Mouse (Mus musculus): Measurements from ENCODE around the gene Atp6ap2. TPM values are rescaled to one million over a fixed set of nuclear protein-coding genes. Genes with fewer than 3 reads are reported as not detected.
A peak's percentile ranks its signal among the peaks of the same experiment; 100 is the strongest.

The Atp6ap2 gene
- 61.0 and 61.4 TPM in 2 replicates for polyA plus RNA-seq (2016; fragmentation: Nextera tagmentation; extraction: Ambion mirVana)

DNA sequence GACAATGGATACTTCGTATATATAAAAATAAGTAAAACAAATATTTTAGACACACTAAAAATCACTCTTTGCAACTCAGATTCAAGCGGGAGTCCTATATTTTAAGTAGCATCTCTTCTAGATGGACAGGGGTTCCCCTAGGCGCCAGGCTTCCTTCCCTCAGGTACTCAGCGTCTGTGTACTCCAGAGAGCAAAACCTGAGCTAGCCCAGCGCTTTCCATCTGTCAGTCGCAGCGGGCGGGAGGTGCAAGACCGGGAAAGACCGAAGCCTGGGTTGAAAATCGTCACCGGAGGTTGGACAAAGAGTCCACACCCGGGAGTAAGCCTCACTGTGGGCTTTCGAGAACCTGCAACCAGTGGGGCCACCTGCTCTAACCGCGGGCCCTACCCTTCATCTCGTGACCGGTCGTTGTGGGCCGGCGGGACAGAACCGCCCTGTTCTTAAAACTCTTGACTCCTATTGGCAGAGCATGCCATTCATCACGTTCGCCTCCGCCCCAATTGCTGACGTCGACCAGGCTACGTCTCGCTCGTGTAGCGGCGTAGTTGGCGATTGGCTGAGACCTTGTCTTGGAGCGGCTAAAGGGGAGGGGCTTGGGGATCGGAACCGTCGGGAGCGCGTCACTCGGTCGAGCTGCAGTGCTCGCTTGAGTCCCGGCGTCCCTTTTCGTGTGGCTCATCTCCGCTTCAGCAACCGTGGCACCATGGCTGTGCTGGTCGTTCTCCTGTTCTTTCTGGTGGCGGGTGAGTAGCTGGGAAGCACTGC is at the start of gene Atp6ap2:
Atp6ap2 (plus strand) TSS at position 610 of the 766 bp plus-strand sequence.
- WGBS = 15% methylated on average over 49 of the region's 49 CpGs
- Histone ChIP-seq H3K36me3 (no peaks in the 10 kb centered on the region), H3K4me3 (peak within 1 kb of the TSS; percentile 91), H3K27me3 (replicated peaks) (peaks cover 8% of the 10 kb centered on the region), H3K9ac (peak within 1 kb of the TSS; percentile 89), H3K4me2 (peak within 1 kb of the TSS; percentile 64), H3K9me3 (replicated peaks) (no peaks in the 10 kb centered on the region; the same call in 1 of the 2 replicates), H3K27ac (ENCODE audit: poor library complexity, severe bottlenecking) (peak within 1 kb of the TSS; percentile 79), H3K4me1 (replicated peaks) (peaks cover 5% of the 10 kb centered on the region; the same call in 1 of the 2 replicates)
- peak; percentile 99 for ATAC-seq (ENCODE audit: insufficient number of reproducible peaks, low FRiP score)

DNA sequence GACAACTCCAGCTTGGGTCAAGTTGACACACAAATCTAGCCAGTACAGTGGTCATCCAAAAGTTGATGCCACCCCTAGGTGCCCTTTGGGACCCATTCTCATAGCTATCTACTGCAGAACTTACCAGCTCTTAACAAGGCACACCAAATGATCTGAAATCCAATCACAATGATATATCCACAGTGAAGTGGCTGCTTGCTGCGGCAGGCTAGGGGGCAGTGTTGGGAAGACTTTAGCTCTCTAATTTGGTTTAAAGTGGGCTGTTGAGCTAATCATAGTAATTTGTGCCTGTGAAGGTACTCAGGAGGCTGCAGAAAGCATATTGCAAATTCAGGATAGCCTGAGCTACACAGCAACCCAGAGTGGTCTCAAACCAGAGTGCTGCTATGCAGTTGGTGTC is 43.2 kb upstream of the Atp6ap2 start:
- Histone ChIP-seq H3K4me3 (no peak overlapping the region), H3K27ac (ENCODE audit: poor library complexity, severe bottlenecking) (no peak overlapping the region), H3K27me3 (replicated peaks) (no peaks in the 10 kb centered on the region), H3K9ac (no peak overlapping the region), H3K36me3 (no peaks in the 10 kb centered on the region), H3K9me3 (replicated peaks) (no peaks in the 10 kb centered on the region), H3K4me2 (no peak overlapping the region), H3K4me1 (replicated peaks) (no peaks in the 10 kb centered on the region)
- WGBS = 81% methylated on average over 1 of the region's 1 CpGs
- no peak for ATAC-seq (ENCODE audit: insufficient number of reproducible peaks, low FRiP score)

DNA sequence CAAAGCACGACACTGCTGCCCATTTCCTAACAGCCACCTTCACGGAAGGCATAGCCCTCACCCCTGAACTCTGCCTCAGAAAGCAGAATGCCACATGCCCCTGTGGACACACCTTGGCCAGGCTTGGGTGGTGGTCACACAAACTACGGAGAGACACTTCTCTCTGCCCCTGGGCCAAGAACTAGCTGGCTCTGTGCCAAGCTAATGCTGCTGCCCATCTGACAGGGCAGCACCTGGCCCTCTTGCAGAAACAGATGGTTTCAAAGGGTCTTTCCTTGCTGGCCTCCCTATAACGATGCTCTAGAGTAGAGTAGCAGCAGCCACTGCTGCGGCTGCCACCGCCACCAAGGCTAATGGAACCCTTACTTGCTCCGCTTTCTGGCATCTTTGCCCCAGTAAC is 30.5 kb upstream of the Atp6ap2 start:
- Histone ChIP-seq H3K27me3 (replicated peaks) (no peaks in the 10 kb centered on the region), H3K4me3 (no peak overlapping the region), H3K4me2 (no peak overlapping the region), H3K27ac (ENCODE audit: poor library complexity, severe bottlenecking) (no peak overlapping the region), H3K36me3 (no peaks in the 10 kb centered on the region), H3K9me3 (replicated peaks) (no peaks in the 10 kb centered on the region), H3K4me1 (replicated peaks) (no peaks in the 10 kb centered on the region), H3K9ac (no peak overlapping the region)
- no peak for ATAC-seq (ENCODE audit: insufficient number of reproducible peaks, low FRiP score)
- 75% methylated on average over 7 of the region's 7 CpGs for whole genome bisulfite sequencing

DNA sequence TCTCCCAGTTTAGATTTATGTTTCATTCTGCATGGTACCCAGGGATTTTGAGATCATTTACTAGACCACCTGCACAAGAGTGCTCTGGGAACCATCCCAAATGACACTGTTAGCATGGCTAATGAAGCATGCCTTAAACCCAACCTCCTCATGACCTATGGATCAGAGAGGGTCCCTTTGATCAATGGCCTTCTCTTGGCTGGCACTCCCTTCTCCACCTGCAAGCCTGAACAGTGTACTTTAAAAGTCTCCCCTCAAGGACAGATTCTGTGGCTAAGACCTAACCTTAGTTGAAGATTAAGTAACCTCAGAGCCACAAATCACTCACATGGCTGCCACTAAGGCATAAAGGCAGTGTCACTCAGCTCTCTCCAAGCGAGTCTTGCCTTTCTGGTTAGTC is 16.2 kb upstream of the Atp6ap2 start:
- whole genome bisulfite sequencing = 60% methylated on average over 1 of the region's 1 CpGs
- no peaks in the 10 kb centered on the region for H3K9me3 ChIP-seq (replicated peaks)
- peaks cover 3% of the 10 kb centered on the region; the same call in 1 of the 2 replicates for H3K27me3 ChIP-seq (replicated peaks)
- H3K4me2 ChIP-seq = no peak overlapping the region
- H3K27ac ChIP-seq (ENCODE audit: poor library complexity, severe bottlenecking) = no peak overlapping the region
- no peak for ATAC-seq (ENCODE audit: insufficient number of reproducible peaks, low FRiP score)
- no peaks in the 10 kb centered on the region for H3K4me1 ChIP-seq (replicated peaks)
- no peak overlapping the region for H3K4me3 ChIP-seq
- H3K36me3 ChIP-seq = no peaks in the 10 kb centered on the region
- H3K9ac ChIP-seq = no peak overlapping the region

DNA sequence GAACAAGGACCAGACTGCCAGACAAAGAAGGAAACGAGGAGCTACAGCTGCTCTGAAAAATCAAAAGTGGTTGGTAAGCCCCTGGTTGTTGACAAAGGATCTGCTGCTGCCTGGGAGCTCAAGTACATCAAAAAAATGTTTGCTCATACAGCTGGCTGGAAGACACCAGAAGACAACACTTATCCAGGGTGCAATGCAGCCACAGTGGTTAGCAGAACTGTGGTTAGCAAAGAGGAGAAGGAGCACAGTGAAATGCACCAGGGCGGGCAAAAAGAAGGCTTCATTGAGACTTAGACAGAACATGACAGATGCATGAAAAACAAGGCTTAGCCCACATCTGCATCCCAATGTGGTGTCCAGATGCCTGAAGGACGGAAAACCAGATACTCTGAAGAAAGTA is 9.7 kb upstream of the Atp6ap2 start:
- Histone ChIP-seq H3K9me3 (replicated peaks) (no peaks in the 10 kb centered on the region), H3K4me3 (no peak overlapping the region), H3K27ac (ENCODE audit: poor library complexity, severe bottlenecking) (no peak overlapping the region), H3K4me2 (no peak overlapping the region), H3K9ac (no peak overlapping the region), H3K4me1 (replicated peaks) (no peaks in the 10 kb centered on the region), H3K36me3 (no peaks in the 10 kb centered on the region), H3K27me3 (replicated peaks) (peaks cover 18% of the 10 kb centered on the region)
- ATAC-seq (ENCODE audit: insufficient number of reproducible peaks, low FRiP score) = no peak
- 62% methylated on average over 3 of the region's 3 CpGs for WGBS

DNA sequence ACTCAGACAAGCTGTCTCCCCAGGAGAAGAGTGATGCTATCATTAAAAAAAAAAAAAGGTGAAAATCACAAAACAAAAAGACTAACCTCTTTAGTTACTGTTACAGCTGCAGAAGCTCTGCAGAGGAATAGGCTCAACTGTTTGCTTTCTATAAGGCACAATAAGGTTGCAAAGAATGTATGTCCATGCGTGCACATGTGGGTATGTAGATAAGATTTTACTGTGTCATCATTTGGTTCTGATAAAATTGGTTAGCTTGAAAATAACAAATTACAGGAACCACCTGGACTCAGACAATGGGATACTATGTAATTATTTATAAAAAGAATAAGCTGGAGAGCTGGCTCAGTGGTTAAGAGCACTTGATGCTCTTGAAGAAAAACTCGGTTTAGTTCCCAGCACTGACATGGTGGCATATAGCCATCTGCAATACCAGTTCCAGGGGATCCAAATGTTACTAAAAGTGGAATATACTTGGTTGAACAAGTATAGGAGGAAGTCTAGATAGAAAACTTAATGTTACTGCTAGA is 9.2 kb upstream of the Atp6ap2 start:
- Histone ChIP-seq H3K27ac (ENCODE audit: poor library complexity, severe bottlenecking) (no peak overlapping the region), H3K27me3 (replicated peaks) (peaks cover 22% of the 10 kb centered on the region), H3K4me2 (no peak overlapping the region), H3K36me3 (no peaks in the 10 kb centered on the region), H3K4me1 (replicated peaks) (no peaks in the 10 kb centered on the region), H3K4me3 (no peak overlapping the region), H3K9ac (no peak overlapping the region), H3K9me3 (replicated peaks) (no peaks in the 10 kb centered on the region)
- no peak for ATAC-seq (ENCODE audit: insufficient number of reproducible peaks, low FRiP score)
- WGBS = 70% methylated on average over 2 of the region's 2 CpGs

DNA sequence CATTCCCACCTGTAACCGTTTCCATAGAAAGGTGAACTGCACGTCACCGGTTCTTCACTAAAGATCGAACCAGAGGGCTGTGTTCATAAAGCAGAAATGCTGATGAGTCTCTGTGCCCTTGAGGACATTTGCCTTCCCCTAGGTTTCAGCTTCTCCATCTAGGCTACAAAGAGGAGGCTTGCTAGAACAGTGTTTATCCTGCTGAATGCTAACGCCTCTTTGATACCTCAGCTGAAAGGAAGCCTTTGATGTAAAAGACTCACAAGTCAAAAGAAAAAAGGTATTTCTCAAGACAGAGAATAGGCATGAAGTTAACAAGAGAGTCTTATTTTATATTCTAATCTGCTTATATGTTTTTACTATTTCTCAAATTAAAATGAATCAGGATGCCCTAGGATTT is 4.3 kb upstream of the Atp6ap2 start:
- no peaks in the 10 kb centered on the region for H3K4me1 ChIP-seq (replicated peaks)
- no peak overlapping the region for H3K4me3 ChIP-seq
- H3K9me3 ChIP-seq (replicated peaks) = no peaks in the 10 kb centered on the region; the same call in 1 of the 2 replicates
- no peak overlapping the region for H3K9ac ChIP-seq
- no peak for ATAC-seq (ENCODE audit: insufficient number of reproducible peaks, low FRiP score)
- no peaks in the 10 kb centered on the region for H3K36me3 ChIP-seq
- 79% methylated on average over 5 of the region's 5 CpGs for WGBS
- no peak overlapping the region for H3K27ac ChIP-seq (ENCODE audit: poor library complexity, severe bottlenecking)
- H3K27me3 ChIP-seq (replicated peaks) = peaks cover 19% of the 10 kb centered on the region
- no peak overlapping the region for H3K4me2 ChIP-seq

DNA sequence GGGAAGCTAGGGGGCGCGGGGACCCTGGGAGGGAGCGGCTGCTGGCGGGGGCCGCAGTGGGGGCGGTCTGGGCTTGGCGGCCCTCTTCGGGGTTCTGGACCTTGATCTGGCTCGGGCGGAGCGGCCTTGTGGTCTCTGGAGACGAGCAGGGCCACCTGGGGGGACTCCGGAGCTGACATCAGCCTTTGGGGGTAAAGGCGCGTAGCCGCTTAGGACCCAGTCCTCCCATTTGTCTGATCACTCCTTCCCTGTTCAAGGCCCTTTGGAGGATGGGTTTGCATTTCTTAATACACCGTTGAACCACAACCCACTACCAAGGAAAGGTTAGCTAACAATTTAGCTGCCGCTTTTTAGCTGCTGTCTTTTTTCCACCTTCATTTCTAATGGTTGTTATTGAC is 356 bp downstream of the Atp6ap2 start:
- H3K9ac ChIP-seq = peak overlapping the region; percentile 89
- peak overlapping the region; percentile 79 for H3K27ac ChIP-seq (ENCODE audit: poor library complexity, severe bottlenecking)
- H3K27me3 ChIP-seq (replicated peaks) = peaks cover 4% of the 10 kb centered on the region; the same call in 1 of the 2 replicates
- 5% methylated on average over 18 of the region's 18 CpGs for WGBS
- H3K36me3 ChIP-seq = no peaks in the 10 kb centered on the region
- H3K9me3 ChIP-seq (replicated peaks) = no peaks in the 10 kb centered on the region; the same call in 1 of the 2 replicates
- H3K4me2 ChIP-seq = peak overlapping the region; percentile 64
- H3K4me3 ChIP-seq = peak overlapping the region; percentile 91
- peak; percentile 62 for ATAC-seq (ENCODE audit: insufficient number of reproducible peaks, low FRiP score)
- H3K4me1 ChIP-seq (replicated peaks) = peaks cover 5% of the 10 kb centered on the region; the same call in 1 of the 2 replicates

DNA sequence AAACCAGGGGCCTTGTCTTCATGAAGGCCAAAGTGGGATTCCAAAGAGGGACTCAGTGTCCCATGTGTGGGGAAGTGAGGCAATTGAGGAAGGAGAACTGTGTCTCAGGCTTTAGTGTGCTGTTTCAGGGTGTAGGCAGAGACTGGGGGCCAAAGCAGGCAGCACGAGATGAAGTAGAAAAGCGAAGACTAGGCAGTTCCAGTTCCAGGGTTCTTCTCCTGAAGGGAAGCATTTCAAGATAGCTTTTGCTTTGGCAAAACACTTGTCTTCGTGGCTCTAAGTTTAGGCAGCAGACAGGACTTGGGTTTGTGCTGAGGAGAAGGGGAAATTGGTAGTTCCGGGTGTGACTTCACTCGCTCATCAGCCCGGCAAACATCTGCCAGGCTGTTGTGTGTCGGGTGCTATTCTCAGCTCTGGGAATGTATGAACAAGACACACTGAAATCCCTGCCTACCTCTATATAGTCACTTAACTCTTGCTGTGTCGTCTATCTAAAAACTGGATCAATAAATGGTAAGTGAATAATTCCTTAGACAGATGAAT is 3.9 kb downstream of the Atp6ap2 start:
- H3K4me1 ChIP-seq (replicated peaks) = peaks cover 5% of the 10 kb centered on the region; the same call in 1 of the 2 replicates
- H3K27ac ChIP-seq (ENCODE audit: poor library complexity, severe bottlenecking) = no peak overlapping the region
- H3K27me3 ChIP-seq (replicated peaks) = no peaks in the 10 kb centered on the region
- H3K9me3 ChIP-seq (replicated peaks) = no peaks in the 10 kb centered on the region; the same call in 1 of the 2 replicates
- no peak overlapping the region for H3K9ac ChIP-seq
- no peak overlapping the region for H3K4me2 ChIP-seq
- WGBS = 77% methylated on average over 8 of the region's 8 CpGs
- H3K36me3 ChIP-seq = no peaks in the 10 kb centered on the region
- H3K4me3 ChIP-seq = no peak overlapping the region
- no peak for ATAC-seq (ENCODE audit: insufficient number of reproducible peaks, low FRiP score)

DNA sequence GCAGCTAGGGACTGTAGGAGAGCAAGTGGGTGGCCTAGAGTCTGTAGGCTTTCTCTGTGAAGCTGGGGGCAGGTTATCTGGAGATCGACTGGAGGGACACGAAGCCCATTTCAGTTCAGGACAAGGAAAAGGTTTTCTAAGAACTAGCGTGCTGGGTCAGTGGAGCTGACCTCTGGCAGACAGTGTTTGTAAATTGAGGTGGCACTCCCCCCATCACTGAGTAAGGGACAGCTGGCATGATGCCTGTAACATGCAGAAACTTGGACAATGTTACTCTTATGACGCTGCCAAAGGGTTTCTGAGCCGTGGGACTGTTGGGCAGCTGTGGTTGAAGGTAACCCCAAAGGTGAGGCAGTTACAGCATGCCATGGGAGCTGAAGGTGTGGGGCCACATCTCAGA is 4.4 kb downstream of the Atp6ap2 start:
- H3K27me3 ChIP-seq (replicated peaks) = no peaks in the 10 kb centered on the region
- ATAC-seq (ENCODE audit: insufficient number of reproducible peaks, low FRiP score) = no peak

DNA sequence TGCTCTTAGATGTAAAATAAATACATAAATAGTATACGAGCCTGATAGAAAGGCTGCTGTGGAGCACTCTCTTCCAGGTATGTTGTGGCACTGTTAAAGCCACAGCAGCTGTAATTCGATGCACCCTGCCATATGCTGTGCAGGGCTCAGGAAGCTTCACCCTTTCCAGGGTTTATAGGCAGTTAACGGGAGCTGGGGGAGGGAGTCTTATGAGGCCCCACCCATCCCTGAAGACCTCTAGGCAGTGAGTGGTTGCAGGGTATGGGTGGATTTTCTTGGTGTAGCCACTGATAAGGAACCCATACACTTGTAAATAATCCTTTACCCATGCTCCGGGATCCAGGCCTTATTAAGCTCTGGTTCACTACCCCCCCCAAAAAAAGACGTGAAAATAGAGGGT is 6.2 kb downstream of the Atp6ap2 start:
- Histone ChIP-seq H3K9ac (no peak overlapping the region), H3K4me3 (no peak overlapping the region), H3K4me1 (replicated peaks) (peaks cover 5% of the 10 kb centered on the region; the same call in 1 of the 2 replicates), H3K9me3 (replicated peaks) (no peaks in the 10 kb centered on the region), H3K27me3 (replicated peaks) (no peaks in the 10 kb centered on the region), H3K36me3 (peaks cover 10% of the 10 kb centered on the region), H3K27ac (ENCODE audit: poor library complexity, severe bottlenecking) (no peak overlapping the region), H3K4me2 (no peak overlapping the region)
- ATAC-seq (ENCODE audit: insufficient number of reproducible peaks, low FRiP score) = no peak
- WGBS = 77% methylated on average over 5 of the region's 5 CpGs

More for the DNA sequence above, 4.4 kb downstream of the Atp6ap2 start:
- Histone ChIP-seq H3K9ac (no peak overlapping the region), H3K27ac (ENCODE audit: poor library complexity, severe bottlenecking) (no peak overlapping the region), H3K36me3 (peaks cover 5% of the 10 kb centered on the region), H3K4me2 (no peak overlapping the region), H3K4me3 (no peak overlapping the region), H3K9me3 (replicated peaks) (no peaks in the 10 kb centered on the region; the same call in 1 of the 2 replicates), H3K4me1 (replicated peaks) (peaks cover 5% of the 10 kb centered on the region; the same call in 1 of the 2 replicates)
- 78% methylated on average over 5 of the region's 5 CpGs for WGBS
